Mouse (Mus musculus) myocyte (in vitro differentiated cells): ENCODE measurements around the gene Fhit.

Experiments
- CEBPB ChIP-seq: IDR thresholded peaks from 2 replicates; pipeline ENCODE4 v1.6.1; 2011; ENCODE audit warnings: mild to moderate bottlenecking, moderate library complexity; ENCODE audit not compliant: poor library complexity, insufficient read depth, severe bottlenecking
- MAX ChIP-seq: IDR thresholded peaks from one replicate; pipeline ENCODE4 v1.6.1; 2011; ENCODE audit warnings: low read depth, mild to moderate bottlenecking, control low read depth
- POLR2A ChIP-seq: IDR thresholded peaks from one replicate; pipeline ENCODE4 v1.6.1; 2011; ENCODE audit warnings: low read depth, mild to moderate bottlenecking, control low read depth, moderate library complexity; ENCODE audit not compliant: insufficient read length
- POLR2AphosphoS2 ChIP-seq: IDR thresholded peaks from one replicate; pipeline ENCODE4 v1.6.1; 2011; ENCODE audit warnings: low read depth, control low read depth; ENCODE audit not compliant: insufficient read length
- TCF12 ChIP-seq: IDR thresholded peaks from one replicate; pipeline ENCODE4 v1.6.1; 2011; ENCODE audit warnings: mild to moderate bottlenecking, control low read depth; ENCODE audit not compliant: poor library complexity, insufficient read depth, severe bottlenecking

DNA sequence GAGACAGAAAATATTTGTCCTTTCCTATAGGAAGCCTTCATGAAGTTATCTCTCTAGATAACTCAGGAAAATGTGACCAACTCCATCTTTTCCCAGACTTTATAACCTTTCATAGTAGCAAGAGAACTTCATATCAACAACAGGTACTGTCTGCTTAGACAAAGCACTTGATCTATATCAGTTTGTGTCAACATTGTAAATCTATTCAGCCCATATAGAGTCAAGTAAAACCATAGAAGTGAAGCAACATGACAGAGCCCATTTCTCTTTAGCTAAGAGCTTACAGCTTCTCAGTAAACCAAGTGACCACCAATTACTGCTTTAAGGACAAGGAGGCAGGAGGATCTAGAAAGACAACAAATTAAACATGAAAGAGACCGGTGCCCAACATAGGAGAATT is 725.6 kb downstream of the Fhit start:
- TF ChIP-seq POLR2A = no peak
- TF ChIP-seq POLR2AphosphoS2 = no peak
- TF ChIP-seq MAX = no peak
- TF ChIP-seq CEBPB = no peak
- TF ChIP-seq TCF12 = no peak
